Mouse (Mus musculus) thymus, adult 2 months (tissue): Measurements from ENCODE around the gene Pycard. TPM values are rescaled to one million over a fixed set of nuclear protein-coding genes. Genes with fewer than 3 reads are reported as not detected.

Experiments
- DNase-seq: peaks from one replicate; pipeline ENCODE4 v3.0.0; 2021
- H3K27ac ChIP-seq: fragments of 200-500 bp; 2 replicates; pipeline ENCODE4 v1.5.1; 2012; ENCODE audit warnings: low read length, control low read depth; ENCODE audit not compliant: control insufficient read depth, insufficient read depth
- H3K27me3 ChIP-seq: fragments of 200-500 bp; 2 replicates; pipeline ENCODE4 v1.6.1; 2012; ENCODE audit warnings: mild to moderate bottlenecking, low read length, moderate library complexity, mixed read lengths; ENCODE audit not compliant: control insufficient read depth, insufficient read depth
- H3K36me3 ChIP-seq: fragments of 200-500 bp; 2 replicates; pipeline ENCODE4 v1.6.1; 2012; ENCODE audit warnings: mild to moderate bottlenecking, low read length, moderate library complexity; ENCODE audit not compliant: control insufficient read depth, insufficient read depth
- H3K4me1 ChIP-seq: fragments of 200-500 bp; replicated peaks from 2 replicates; pipeline ENCODE4 v1.6.1; 2012; ENCODE audit warnings: low read length; ENCODE audit not compliant: control insufficient read depth, insufficient read depth
- H3K4me3 ChIP-seq: fragments of 200-500 bp; 2 replicates; pipeline ENCODE4 v1.5.1; 2012; ENCODE audit warnings: mild to moderate bottlenecking, low read length, control low read depth, moderate library complexity; ENCODE audit not compliant: control insufficient read depth, insufficient read depth
- CTCF ChIP-seq: fragments of 200-500 bp; IDR thresholded peaks from 2 replicates; pipeline ENCODE4 v1.5.1; 2012; ENCODE audit warnings: mild to moderate bottlenecking, control low read depth, low read length, moderate library complexity, borderline replicate concordance; ENCODE audit not compliant: control insufficient read depth, poor library complexity, insufficient read depth; ENCODE audit errors: extremely low read depth
- POLR2A ChIP-seq: fragments of 200-500 bp; IDR thresholded peaks from 2 replicates; pipeline ENCODE4 v1.6.1; 2012; ENCODE audit warnings: mild to moderate bottlenecking, low read length, control low read depth, moderate library complexity; ENCODE audit not compliant: control insufficient read depth, poor library complexity, insufficient read depth; ENCODE audit errors: extremely low read depth
- WGBS: fragments of 180-500 bp; shearing (Covaris S2); methylation state at CpG from one replicate; pipeline ENCODE4 v1.1.7; 2018; 5-methylcytosine and 5-hydroxymethylcytosine counted together
- polyA plus RNA-seq: library from polyadenylated mRNA; depleted of rRNA; stranded (reverse); fragments of >200 nt; gene quantifications from 2 replicates; pipeline ENCODE4 v1.2.3, GENCODE M21; 2012

Gene Pycard
- polyA plus RNA-seq, 1 experiment: 521 TPM

DNA sequence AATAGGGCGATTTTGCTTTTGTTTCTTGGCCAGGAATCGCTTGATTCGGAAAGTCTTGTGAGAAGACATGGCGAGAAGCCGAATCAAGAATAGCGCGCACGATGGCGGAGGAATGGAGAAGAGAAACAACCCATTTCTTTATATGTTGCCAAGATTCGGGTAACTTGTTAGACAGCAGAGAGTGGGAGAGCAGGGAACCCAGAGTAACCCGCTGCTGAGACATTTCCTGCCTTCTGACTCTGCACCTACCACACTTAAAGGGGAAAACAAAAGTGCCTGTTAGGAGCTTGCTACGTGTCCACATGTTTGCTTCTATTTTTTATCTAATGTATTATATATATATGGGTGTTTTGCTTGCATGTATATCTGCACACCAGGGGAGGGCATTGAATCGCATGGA, 19.4 kb upstream of the Pycard start:
- no peaks in the 10 kb centered on the region for H3K36me3 ChIP-seq
- H3K4me1 ChIP-seq: peaks cover 26% of the 10 kb centered on the region
- H3K27ac ChIP-seq: peak overlapping the region; percentile 67; the same call in 1 of the 2 replicates
- 75% methylated on average over 13 of the region's 13 CpGs for WGBS
- no peak for DNase-seq
- TF ChIP-seq POLR2A (no peak), CTCF (no peak)
- H3K4me3 ChIP-seq: no peak overlapping the region
- H3K27me3 ChIP-seq: no peaks in the 10 kb centered on the region

DNA sequence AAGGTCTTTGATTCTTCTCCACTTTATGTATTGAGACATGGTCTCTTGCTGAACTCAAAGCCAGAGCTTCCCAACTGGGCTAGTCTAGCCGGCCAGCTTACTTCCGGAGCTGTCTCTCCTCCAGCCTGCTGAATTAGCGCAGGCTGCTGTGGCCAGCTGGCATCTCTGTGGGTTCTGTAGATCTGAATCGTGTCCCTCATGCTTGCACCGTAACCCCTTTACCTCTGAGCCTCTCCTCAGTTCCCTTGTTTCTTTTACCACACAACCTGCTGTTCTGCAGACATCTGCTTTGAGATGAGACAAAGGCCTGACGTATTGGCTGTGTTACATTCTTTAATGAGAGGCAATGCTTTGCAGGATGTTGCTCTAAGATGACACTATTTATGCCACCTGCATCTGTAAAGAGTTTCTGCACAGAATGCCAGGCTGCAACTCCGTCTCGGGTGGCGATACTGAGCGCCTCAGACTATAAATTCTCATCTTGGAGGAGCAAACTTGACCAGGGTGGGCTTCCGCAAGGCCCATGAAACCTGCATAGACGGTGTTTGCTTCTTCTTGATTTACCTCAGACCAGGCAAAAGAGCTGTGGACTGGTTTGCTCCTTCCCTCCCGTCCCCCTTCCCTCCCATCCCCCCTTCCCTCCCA, 18.6 kb upstream of the Pycard start:
- DNase-seq: peak; percentile 54
- H3K27me3 ChIP-seq: no peaks in the 10 kb centered on the region
- WGBS: 34% methylated on average over 13 of the region's 13 CpGs
- no peak for TF ChIP-seq POLR2A
- no peak for TF ChIP-seq CTCF
- peaks cover 26% of the 10 kb centered on the region for H3K4me1 ChIP-seq
- no peak overlapping the region for H3K4me3 ChIP-seq
- peak overlapping the region; percentile 95 for H3K27ac ChIP-seq
- no peaks in the 10 kb centered on the region for H3K36me3 ChIP-seq

DNA sequence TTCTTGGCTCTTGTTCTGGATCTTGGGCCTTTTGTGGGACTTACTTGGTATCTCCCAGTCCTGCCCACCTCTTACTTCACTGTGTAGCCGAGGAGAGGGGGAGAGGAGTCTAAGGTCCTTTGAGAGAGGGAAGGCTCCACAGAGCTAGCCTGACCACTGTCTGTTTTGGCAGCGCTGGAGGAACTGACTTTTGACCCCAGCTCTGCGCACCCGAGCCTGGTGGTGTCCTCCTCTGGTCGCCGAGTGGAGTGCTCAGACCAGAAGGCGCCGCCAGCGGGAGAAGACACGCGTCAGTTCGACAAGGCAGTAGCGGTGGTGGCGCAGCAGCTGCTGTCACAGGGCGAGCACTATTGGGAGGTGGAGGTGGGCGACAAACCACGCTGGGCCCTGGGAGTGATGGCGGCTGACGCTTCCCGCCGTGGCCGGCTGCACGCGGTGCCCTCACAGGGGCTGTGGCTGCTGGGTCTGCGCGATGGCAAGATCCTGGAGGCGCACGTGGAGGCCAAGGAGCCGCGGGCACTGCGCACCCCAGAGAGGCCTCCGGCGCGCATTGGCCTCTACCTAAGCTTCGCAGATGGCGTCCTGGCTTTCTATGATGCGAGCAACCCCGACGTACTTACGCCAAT, 16.2 kb upstream of the Pycard start:
- TF ChIP-seq CTCF (no peak), POLR2A (no peak)
- no peak overlapping the region for H3K27ac ChIP-seq
- peaks cover 30% of the 10 kb centered on the region for H3K4me1 ChIP-seq
- DNase-seq: no peak
- H3K27me3 ChIP-seq: no peaks in the 10 kb centered on the region
- no peak overlapping the region for H3K4me3 ChIP-seq
- 93% methylated on average over 40 of the region's 40 CpGs for WGBS
- H3K36me3 ChIP-seq: no peaks in the 10 kb centered on the region

DNA sequence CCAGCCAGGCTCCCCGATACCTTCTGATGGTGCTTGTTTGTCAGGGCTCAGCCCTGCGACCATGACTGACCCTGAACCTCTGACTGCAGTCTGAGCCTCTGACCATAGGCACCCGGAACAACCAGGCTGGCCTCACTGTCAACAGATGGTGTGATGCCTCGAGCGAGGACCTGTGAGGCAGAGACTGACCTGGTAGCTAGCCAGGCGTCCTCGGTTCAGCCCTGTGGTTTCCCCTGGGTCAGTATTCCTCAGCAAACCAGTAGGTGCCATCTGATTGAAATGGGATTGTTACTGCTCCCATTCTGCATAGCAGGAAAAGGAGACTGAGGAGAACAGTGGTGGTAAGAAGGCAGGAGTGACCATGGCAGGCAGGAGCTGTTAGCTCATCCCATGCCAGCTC, 12.5 kb upstream of the Pycard start:
- DNase-seq: no peak
- peaks cover 24% of the 10 kb centered on the region for H3K4me1 ChIP-seq
- TF ChIP-seq CTCF (no peak), POLR2A (no peak)
- H3K27ac ChIP-seq: no peak overlapping the region
- H3K4me3 ChIP-seq: no peak overlapping the region
- 95% methylated on average over 7 of the region's 7 CpGs for WGBS
- H3K27me3 ChIP-seq: no peaks in the 10 kb centered on the region
- H3K36me3 ChIP-seq: no peaks in the 10 kb centered on the region

DNA sequence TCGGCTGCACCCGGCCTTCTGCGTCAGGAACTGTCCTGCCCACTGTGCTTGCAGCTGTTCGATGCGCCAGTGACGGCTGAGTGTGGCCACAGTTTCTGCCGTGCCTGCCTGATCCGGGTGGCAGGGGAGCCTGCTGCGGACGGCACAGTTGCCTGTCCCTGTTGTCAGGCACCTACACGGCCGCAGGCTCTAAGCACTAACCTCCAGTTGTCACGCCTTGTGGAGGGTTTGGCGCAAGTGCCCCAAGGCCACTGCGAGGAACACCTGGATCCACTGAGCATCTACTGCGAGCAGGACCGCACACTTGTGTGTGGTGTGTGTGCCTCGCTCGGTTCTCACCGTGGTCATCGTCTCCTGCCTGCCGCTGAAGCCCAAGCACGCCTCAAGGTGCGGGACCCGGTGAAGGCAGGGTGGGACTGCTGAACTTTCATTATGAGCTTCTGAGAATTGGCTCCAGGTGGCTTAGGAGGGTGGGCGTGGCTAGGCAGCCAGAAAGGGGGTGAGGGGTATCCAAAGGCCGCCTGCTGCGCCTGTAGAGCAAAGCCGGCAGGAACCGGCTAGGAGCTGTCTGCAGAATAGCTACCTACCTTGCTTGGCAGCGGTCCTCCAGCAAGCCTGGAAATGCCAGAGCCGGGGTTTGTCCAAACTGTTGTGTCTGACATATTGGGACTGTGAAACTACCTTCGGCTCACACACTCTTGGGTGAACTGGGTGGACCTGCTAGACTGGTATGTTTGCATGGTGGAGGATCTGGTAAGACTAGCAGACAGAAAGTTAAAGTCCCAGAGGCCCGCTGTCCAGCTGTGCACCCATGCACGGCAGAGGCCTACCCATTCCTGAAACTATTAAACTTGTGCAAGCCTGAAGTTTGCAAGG, 11.1 kb upstream of the Pycard start:
- H3K4me3 ChIP-seq: peak overlapping the region; percentile 10; the same call in 1 of the 2 replicates
- H3K36me3 ChIP-seq: no peaks in the 10 kb centered on the region
- H3K4me1 ChIP-seq: peaks cover 16% of the 10 kb centered on the region
- no peak overlapping the region for H3K27ac ChIP-seq
- H3K27me3 ChIP-seq: no peaks in the 10 kb centered on the region
- peak; percentile 51 for DNase-seq
- TF ChIP-seq CTCF (no peak), POLR2A (no peak)
- WGBS: 50% methylated on average over 35 of the region's 35 CpGs

DNA sequence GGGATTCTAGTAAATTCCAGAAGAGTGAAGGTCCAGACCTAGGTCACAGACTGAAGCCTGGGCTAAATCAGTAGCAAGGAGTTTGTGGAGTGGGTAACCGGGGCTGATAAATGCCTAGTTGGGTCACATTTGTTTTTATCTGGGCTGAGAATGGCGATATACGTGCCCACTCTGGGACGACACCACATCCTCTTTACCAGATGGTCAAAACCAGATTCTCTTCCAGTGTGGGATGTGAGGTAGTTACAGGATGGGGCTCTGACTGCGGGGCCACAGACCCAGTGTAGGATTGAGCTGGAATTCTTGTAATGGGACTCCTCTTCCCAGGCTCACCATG, 10.5 kb upstream of the Pycard start:
- peaks cover 16% of the 10 kb centered on the region for H3K4me1 ChIP-seq
- TF ChIP-seq CTCF: no peak
- no peak for TF ChIP-seq POLR2A
- WGBS: 50% methylated on average over 5 of the region's 5 CpGs
- no peak for DNase-seq
- no peaks in the 10 kb centered on the region for H3K36me3 ChIP-seq
- H3K4me3 ChIP-seq: no peak overlapping the region
- no peak overlapping the region for H3K27ac ChIP-seq
- H3K27me3 ChIP-seq: no peaks in the 10 kb centered on the region
